Mouse (Mus musculus) heart, postnatal 0 days (tissue): ENCODE measurements at regions not wholly inside any gene's neighbourhood (a gene's known extent, or its start where the extent isn't known, plus 50 kb on each side); places are given as distances from the start of the nearest gene placed in this dataset.

Source experiments
- CTCF ChIP-seq: IDR thresholded peaks from 2 replicates; pipeline ENCODE4 v1.5.1; 2016; ENCODE audit warnings: antibody characterized with exemption, control low read depth, low read depth
- EP300 ChIP-seq: IDR thresholded peaks from 2 replicates; pipeline ENCODE4 v1.6.1; 2016; ENCODE audit warnings: antibody characterized with exemption, low read depth

DNA sequence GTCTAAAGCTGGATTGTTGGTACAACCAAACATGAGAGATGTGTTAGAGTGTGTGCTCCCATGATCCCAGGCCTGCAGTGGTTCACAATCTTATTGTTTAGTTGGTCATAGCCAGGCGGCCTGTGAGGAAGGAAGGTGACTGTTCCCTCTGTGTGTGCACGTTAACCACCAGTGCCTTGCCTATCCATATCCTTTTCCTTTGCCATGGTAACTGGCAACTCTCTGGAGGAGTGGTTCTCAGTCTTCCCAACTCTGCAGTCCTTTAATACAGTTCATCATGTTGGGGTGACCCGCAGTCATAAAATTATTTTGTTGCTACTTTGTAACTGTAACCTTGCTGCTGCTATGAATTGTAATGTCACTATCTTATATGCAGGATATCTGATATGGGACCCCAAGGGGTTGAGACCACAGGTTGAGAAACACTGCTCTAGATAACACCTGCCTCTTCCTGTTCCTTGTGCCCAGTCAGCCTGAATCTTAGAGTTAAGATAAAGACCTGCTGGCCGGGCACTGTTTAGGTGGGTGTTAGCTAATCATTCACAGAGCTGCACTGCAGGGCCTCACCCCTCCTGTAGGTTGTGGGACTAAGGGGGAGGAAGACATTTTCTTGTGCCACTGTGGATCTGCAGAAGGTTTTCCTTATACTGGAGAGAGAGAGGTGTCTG, 57.0 kb upstream of the Medag start:
- TF ChIP-seq EP300, result no peak
- TF ChIP-seq CTCF, result no peak
